Comparison of ENCODE assay signal across 13 mouse cellular contexts in the genomic region with DNA sequence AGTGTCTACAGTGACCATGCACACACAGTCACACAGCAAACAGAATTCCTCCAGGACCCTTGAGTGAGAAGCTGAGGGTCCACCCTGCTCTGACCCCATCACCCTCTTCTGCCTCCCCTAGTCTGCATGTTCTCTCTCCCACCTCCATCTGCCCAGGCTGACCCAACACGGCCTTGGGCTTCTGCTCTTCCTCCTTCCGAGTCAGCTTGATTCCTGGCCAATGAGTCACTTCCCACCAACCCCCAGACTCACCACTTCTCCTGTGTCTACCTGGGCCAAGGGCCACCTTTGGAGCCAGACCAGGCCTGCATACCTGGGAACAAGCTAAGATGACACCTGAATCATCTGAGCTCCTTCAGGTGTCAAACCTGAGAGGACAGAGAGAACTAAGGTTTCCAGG. TPM values are rescaled to one million over a fixed set of nuclear protein-coding genes. Genes with fewer than 3 reads are reported as not detected.
DNase-seq lines count a peak whose midpoint lies in the region; ATAC-seq and TF ChIP-seq lines count a peak whose summit lies in the region.
"Had no signal": no experiment of that assay in that cellular context is flagged by ENCODE, and none has a peak within 500 bp of the region (broad histone marks: within the 10 kb centered on the region; RNA-seq: fewer than 3 reads in every experiment).

No protein-coding gene starts in this region.

- H3K27me3 ChIP-seq in heart, embryonic 13.5 days (replicated peaks): no peaks in the 10 kb centered on the region
- no peaks in the 10 kb centered on the region for H3K27me3 ChIP-seq in liver, embryonic 13.5 days
- no peaks in the 10 kb centered on the region for H3K27me3 ChIP-seq in liver, postnatal 0 days (ENCODE audit: insufficient read depth, low read length)
- H3K27me3 ChIP-seq in stomach, embryonic 16.5 days (ENCODE audit: control insufficient read depth, insufficient read depth, low read length): no peaks in the 10 kb centered on the region
- H3K27me3 ChIP-seq in midbrain, embryonic 13.5 days: no peaks in the 10 kb centered on the region
- H3K27me3 ChIP-seq: embryonic facial prominence, embryonic 13.5 days had no signal

- no peaks in the 10 kb centered on the region for H3K9me3 ChIP-seq in heart, embryonic 13.5 days
- no peaks in the 10 kb centered on the region for H3K9me3 ChIP-seq in liver, embryonic 13.5 days (replicated peaks)
- no peaks in the 10 kb centered on the region for H3K9me3 ChIP-seq in liver, postnatal 0 days (ENCODE audit: low read length)
- H3K9me3 ChIP-seq in stomach, embryonic 16.5 days (replicated peaks; ENCODE audit: control insufficient read depth, low read length): no peaks in the 10 kb centered on the region
- no peaks in the 10 kb centered on the region for H3K9me3 ChIP-seq in midbrain, embryonic 13.5 days
- H3K9me3 ChIP-seq: embryonic facial prominence, embryonic 13.5 days; forebrain, embryonic 12.5 days had no signal

- TF ChIP-seq EP300 in liver, postnatal 0 days (IDR thresholded peaks at IDR 0.05; ENCODE audit: low read depth): no peak

- no peak for DNase-seq in heart, postnatal 10 days
- DNase-seq in liver, embryonic 13.5 days: no peak
- no peak for DNase-seq in liver, postnatal 0 days

- H3K27ac ChIP-seq in heart, embryonic 13.5 days (replicated peaks): peak overlapping the region; percentile 81
- H3K27ac ChIP-seq in liver, embryonic 13.5 days: peak overlapping the region; percentile 39
- no peak overlapping the region for H3K27ac ChIP-seq in liver, postnatal 0 days (ENCODE audit: low read depth)
- H3K27ac ChIP-seq in brown adipose tissue, adult 24 weeks (replicated peaks; ENCODE audit: low read depth, low read length): peak overlapping the region; percentile 47; the same call in 1 of the 2 replicates
- H3K27ac ChIP-seq in stomach, embryonic 16.5 days (ENCODE audit: low read length): peak overlapping the region; percentile 88
- no peak overlapping the region for H3K27ac ChIP-seq in midbrain, embryonic 13.5 days
- H3K27ac ChIP-seq: embryonic facial prominence, embryonic 13.5 days; forebrain, embryonic 12.5 days; left cerebral cortex, adult 2 months had no signal

- peaks cover 41% of the 10 kb centered on the region for H3K4me1 ChIP-seq in heart, embryonic 13.5 days
- 0 out of 2 replicates have a peak, but pooled peaks cover 3% of the 10 kb centered on the region for H3K4me1 ChIP-seq in liver, embryonic 13.5 days (replicated peaks)
- H3K4me1 ChIP-seq in liver, postnatal 0 days (ENCODE audit: insufficient read depth): peaks cover 17% of the 10 kb centered on the region
- H3K4me1 ChIP-seq in brown adipose tissue, adult 24 weeks (ENCODE audit: control insufficient read depth, insufficient read depth, insufficient read length, low read length): no peaks in the 10 kb centered on the region
- peaks cover 17% of the 10 kb centered on the region; the same call in 1 of the 2 replicates for H3K4me1 ChIP-seq in stomach, embryonic 16.5 days (ENCODE audit: control insufficient read depth, insufficient read depth, low read length)
- H3K4me1 ChIP-seq in midbrain, embryonic 13.5 days (replicated peaks): no peaks in the 10 kb centered on the region
- H3K4me1 ChIP-seq: forebrain, embryonic 12.5 days had no signal

- no peak overlapping the region for H3K4me2 ChIP-seq in heart, embryonic 13.5 days
- H3K4me2 ChIP-seq in liver, embryonic 13.5 days: no peak overlapping the region
- H3K4me2 ChIP-seq in liver, postnatal 0 days (ENCODE audit: low read depth, low read length): no peak overlapping the region
- no peak overlapping the region for H3K4me2 ChIP-seq in stomach, embryonic 16.5 days (ENCODE audit: low read depth, low read length)
- H3K4me2 ChIP-seq in midbrain, embryonic 13.5 days (replicated peaks): no peak overlapping the region
- H3K4me2 ChIP-seq: embryonic facial prominence, embryonic 13.5 days; forebrain, embryonic 12.5 days had no signal

- intact Hi-C loops in heart, postnatal 10 days (cut with DNase I): loop anchor here (2.0 to 10.0 kb wide), 4 partner anchors 494 to 878 kb away; no protein-coding TSS in a partner anchor

- peaks cover 23% of the 10 kb centered on the region for H3K36me3 ChIP-seq in heart, embryonic 13.5 days
- H3K36me3 ChIP-seq in liver, embryonic 13.5 days: no peaks in the 10 kb centered on the region
- no peaks in the 10 kb centered on the region for H3K36me3 ChIP-seq in liver, postnatal 0 days (replicated peaks; ENCODE audit: insufficient read depth, low read length)
- H3K36me3 ChIP-seq in stomach, embryonic 16.5 days (ENCODE audit: control insufficient read depth, insufficient read depth, low read length): no peaks in the 10 kb centered on the region
- no peaks in the 10 kb centered on the region for H3K36me3 ChIP-seq in midbrain, embryonic 13.5 days
- H3K36me3 ChIP-seq: embryonic facial prominence, embryonic 13.5 days; forebrain, embryonic 12.5 days had no signal

- 33% methylated on average over 2 of the region's 2 CpGs for WGBS in heart, embryonic 13.5 days
- WGBS in liver, embryonic 13.5 days (ENCODE audit: insufficient replicate concordance): 20% methylated on average over 2 of the region's 2 CpGs
- WGBS in liver, postnatal 0 days (ENCODE audit: insufficient replicate concordance): 40% methylated on average over 2 of the region's 2 CpGs
- WGBS in stomach, embryonic 16.5 days: 60% methylated on average over 2 of the region's 2 CpGs
- WGBS in midbrain, embryonic 13.5 days: 88% methylated on average over 2 of the region's 2 CpGs

- no peak for TF ChIP-seq CTCF in liver, postnatal 0 days (IDR thresholded peaks at IDR 0.05; ENCODE audit: low read depth)

- ATAC-seq in heart, embryonic 13.5 days (ENCODE audit: extremely low read depth, insufficient number of reproducible peaks, low FRiP score, low TSS enrichment): no peak
- no peak for ATAC-seq in liver, embryonic 13.5 days (ENCODE audit: low read depth)
- no peak for ATAC-seq in liver, postnatal 0 days
- ATAC-seq in stomach, embryonic 16.5 days (ENCODE audit: insufficient read depth, low FRiP score): no peak
- no peak for ATAC-seq in midbrain, embryonic 13.5 days
- ATAC-seq: CD4-positive, CD25-positive, alpha-beta regulatory T cell, adult 4 months; inflammation-experienced regulatory T-cells, adult 6 months had no signal

- peak overlapping the region; percentile 48 for H3K9ac ChIP-seq in heart, embryonic 13.5 days
- no peak overlapping the region for H3K9ac ChIP-seq in liver, embryonic 13.5 days
- H3K9ac ChIP-seq in liver, postnatal 0 days (replicated peaks): no peak overlapping the region
- no peak overlapping the region for H3K9ac ChIP-seq in stomach, embryonic 16.5 days (ENCODE audit: low read length)
- H3K9ac ChIP-seq in midbrain, embryonic 13.5 days (replicated peaks): no peak overlapping the region
- H3K9ac ChIP-seq: embryonic facial prominence, embryonic 13.5 days; forebrain, embryonic 12.5 days had no signal

- no peak overlapping the region for H3K4me3 ChIP-seq in heart, embryonic 13.5 days
- no peak overlapping the region for H3K4me3 ChIP-seq in liver, embryonic 13.5 days (replicated peaks)
- no peak overlapping the region for H3K4me3 ChIP-seq in liver, postnatal 0 days (ENCODE audit: low read depth, low read length)
- H3K4me3 ChIP-seq in brown adipose tissue, adult 24 weeks (ENCODE audit: insufficient read depth, low read depth, low read length): no peak overlapping the region
- no peak overlapping the region for H3K4me3 ChIP-seq in stomach, embryonic 16.5 days (replicated peaks; ENCODE audit: low read length)
- no peak overlapping the region for H3K4me3 ChIP-seq in midbrain, embryonic 13.5 days (replicated peaks)
- H3K4me3 ChIP-seq: embryonic facial prominence, embryonic 13.5 days; forebrain, embryonic 12.5 days; left cerebral cortex, adult 2 months had no signal

RNA-seq across cellular contexts. Expression of a gene that starts 50.7 kb away (rescaled TPM):
- 81.5 and 83.7 TPM in 2 replicates for polyA plus RNA-seq in heart, embryonic 13.5 days (2015; fragmentation: Nextera tagmentation; extraction: Ambion mirVana)
- 10 to 100 TPM; 88.1 to 92.3 TPM for total RNA-seq in heart, postnatal 10 days (2021)
- polyA plus RNA-seq in liver, embryonic 13.5 days (2015; fragmentation: Nextera tagmentation; extraction: Ambion mirVana): 8.1 and 9.8 TPM in 2 replicates
- polyA plus RNA-seq in liver, postnatal 0 days (2015; fragmentation: Nextera tagmentation; extraction: Ambion mirVana): 8.0 and 8.6 TPM in 2 replicates
- polyA plus RNA-seq in brown adipose tissue, adult 24 weeks (2012; ENCODE audit: insufficient read depth, insufficient read length, missing spikeins): 28.3 and 32.1 TPM in 2 replicates
- 132 and 141 TPM in 2 replicates for polyA plus RNA-seq in stomach, embryonic 16.5 days (2015; fragmentation: Nextera tagmentation; extraction: Ambion mirVana)
- 29.3 and 30.3 TPM in 2 replicates for polyA plus RNA-seq in midbrain, embryonic 13.5 days (2015; fragmentation: Nextera tagmentation; extraction: Ambion mirVana)
- total RNA-seq: granulocyte monocyte progenitor cell, adult 5-6 weeks had no signal
- polyA plus RNA-seq: CD4-positive, CD25-positive, alpha-beta regulatory T cell, adult 4 months; inflammation-experienced regulatory T-cells, adult 6 months had no signal

Comparison
In these comparisons a context has a peak if more than half of its experiments do, and no peak if none do; other contexts are left out.
1. H3K27ac ChIP-seq: peak in heart, embryonic 13.5 days (single experiment), liver, embryonic 13.5 days (single experiment), brown adipose tissue, adult 24 weeks (single experiment) and stomach, embryonic 16.5 days (single experiment); none in liver, postnatal 0 days (single experiment) and midbrain, embryonic 13.5 days (single experiment).